In genomic region chr10:20907044-20907443, GRCm38 (mm10) we compare ENCODE assay signal across 9 mouse cellular contexts. TPM values are rescaled to one million over a fixed set of nuclear protein-coding genes. Genes with fewer than 3 reads are reported as not detected.
A peak's percentile ranks its signal among the peaks of the same experiment; 100 is the strongest.
DNase-seq lines count a peak whose midpoint lies in the region; ATAC-seq lines count a peak whose summit lies in the region.
"Had no signal": no experiment of that assay in that cellular context is flagged by ENCODE, and none has a peak within 500 bp of the region (broad histone marks: within the 10 kb centered on the region; RNA-seq: fewer than 3 reads in every experiment).

No protein-coding gene starts in this region.

- no peak overlapping the region for H3K4me3 ChIP-seq in forebrain, embryonic 14.5 days (ENCODE audit: low read depth, low read length)
- H3K4me3 ChIP-seq in forebrain, embryonic 13.5 days, result no peak overlapping the region
- no peak overlapping the region for H3K4me3 ChIP-seq in forebrain, embryonic 12.5 days (replicated peaks)
- H3K4me3 ChIP-seq: neural tube, embryonic 12.5 days had no signal

- no peaks in the 10 kb centered on the region for H3K36me3 ChIP-seq in forebrain, embryonic 14.5 days (ENCODE audit: control insufficient read depth, insufficient read depth, low read length)
- H3K36me3 ChIP-seq in forebrain, embryonic 13.5 days (ENCODE audit: poor library complexity, severe bottlenecking), result no peaks in the 10 kb centered on the region
- H3K36me3 ChIP-seq in forebrain, embryonic 12.5 days (replicated peaks), result no peaks in the 10 kb centered on the region
- H3K36me3 ChIP-seq: neural tube, embryonic 12.5 days had no signal

- H3K27ac ChIP-seq in forebrain, embryonic 14.5 days (ENCODE audit: low read depth, low read length), result no peak overlapping the region
- H3K27ac ChIP-seq in forebrain, embryonic 13.5 days, result no peak overlapping the region
- no peak overlapping the region for H3K27ac ChIP-seq in forebrain, embryonic 12.5 days
- H3K27ac ChIP-seq: neural tube, embryonic 12.5 days had no signal

- H3K27me3 ChIP-seq in forebrain, embryonic 14.5 days (replicated peaks; ENCODE audit: control insufficient read depth, insufficient read depth, low read length), result no peaks in the 10 kb centered on the region
- H3K27me3 ChIP-seq in forebrain, embryonic 13.5 days, result no peaks in the 10 kb centered on the region
- H3K27me3 ChIP-seq in forebrain, embryonic 12.5 days, result no peaks in the 10 kb centered on the region
- H3K27me3 ChIP-seq: neural tube, embryonic 12.5 days had no signal

- H3K4me1 ChIP-seq in forebrain, embryonic 14.5 days (ENCODE audit: control insufficient read depth, insufficient read depth, low read length), result no peaks in the 10 kb centered on the region
- no peaks in the 10 kb centered on the region for H3K4me1 ChIP-seq in forebrain, embryonic 13.5 days
- H3K4me1 ChIP-seq in forebrain, embryonic 12.5 days, result no peaks in the 10 kb centered on the region; the same call in 1 of the 2 replicates
- H3K4me1 ChIP-seq: neural tube, embryonic 12.5 days had no signal

- no peak overlapping the region for H3K4me2 ChIP-seq in forebrain, embryonic 14.5 days (ENCODE audit: low read length)
- no peak overlapping the region for H3K4me2 ChIP-seq in forebrain, embryonic 13.5 days
- no peak overlapping the region for H3K4me2 ChIP-seq in forebrain, embryonic 12.5 days
- H3K4me2 ChIP-seq: neural tube, embryonic 12.5 days had no signal

- no peak overlapping the region for H3K9ac ChIP-seq in forebrain, embryonic 14.5 days (ENCODE audit: low read length)
- no peak overlapping the region for H3K9ac ChIP-seq in forebrain, embryonic 13.5 days
- no peak overlapping the region for H3K9ac ChIP-seq in forebrain, embryonic 12.5 days
- H3K9ac ChIP-seq: neural tube, embryonic 12.5 days had no signal

- ATAC-seq in forebrain, embryonic 14.5 days, result no peak
- ATAC-seq in forebrain, embryonic 13.5 days, result no peak
- peak; percentile 94 for ATAC-seq in CD4-positive, CD25-positive, alpha-beta regulatory T cell, adult 4 months
- ATAC-seq in frontal cortex, adult (ENCODE audit: low TSS enrichment), result no peak
- no peak for ATAC-seq in forebrain, embryonic 12.5 days (ENCODE audit: low FRiP score)

- WGBS in forebrain, embryonic 14.5 days, result 77% methylated on average over 6 of the region's 6 CpGs
- WGBS in forebrain, embryonic 13.5 days, result 70% methylated on average over 6 of the region's 6 CpGs
- 80% methylated on average over 6 of the region's 6 CpGs for WGBS in forebrain, embryonic 12.5 days

- DNase-seq in forebrain, embryonic 14.5 days (ENCODE audit: low spot score), result peak; percentile 23
- DNase-seq in heart, adult 9 months (ENCODE audit: low spot score in 2 of 2), result peak; percentile 36 to 55
- peak; percentile 5 for DNase-seq in lung, postnatal 14 days
- DNase-seq in Muller cell, postnatal 12 days (ENCODE audit: inconsistent ontology term), result no peak

- no peaks in the 10 kb centered on the region for H3K9me3 ChIP-seq in forebrain, embryonic 14.5 days (replicated peaks; ENCODE audit: control insufficient read depth, low read length)
- H3K9me3 ChIP-seq in forebrain, embryonic 13.5 days (replicated peaks), result no peaks in the 10 kb centered on the region
- H3K9me3 ChIP-seq in forebrain, embryonic 12.5 days, result no peaks in the 10 kb centered on the region
- H3K9me3 ChIP-seq: neural tube, embryonic 12.5 days had no signal

RNA-seq across cellular contexts. Expression of gene Ahi1, which starts 45.3 kb away (rescaled TPM):
- 56.9 and 67.0 TPM in 2 replicates for polyA plus RNA-seq in forebrain, embryonic 14.5 days (2014; fragmentation: Nextera tagmentation; extraction: Ambion mirVana)
- 38.0 and 41.5 TPM in 2 replicates for polyA plus RNA-seq in forebrain, embryonic 13.5 days (2015; fragmentation: Nextera tagmentation; extraction: Ambion mirVana)
- 1 to 10 TPM; 9.1 to 9.4 TPM for polyA plus RNA-seq in CD4-positive, CD25-positive, alpha-beta regulatory T cell, adult 4 months (2017; shearing (Covaris generic))
- polyA plus RNA-seq in forebrain, embryonic 12.5 days (2016; fragmentation: Nextera tagmentation; extraction: Ambion mirVana), result 32.4 and 36.1 TPM in 2 replicates
